Mouse (Mus musculus) MEL (cell line): ENCODE measurements at regions not wholly inside any gene's neighbourhood (a gene's known extent, or its start where the extent isn't known, plus 50 kb on each side); places are given as distances from the start of the nearest gene placed in this dataset.

ENCODE experiments used
- CHD1 ChIP-seq: IDR thresholded peaks from 2 replicates; pipeline ENCODE4 v1.6.1; 2012; ENCODE audit warnings: low read depth, mild to moderate bottlenecking, inconsistent platforms, low read length, improper control_type of control experiment
- CHD2 ChIP-seq: IDR thresholded peaks from 2 replicates; pipeline ENCODE4 v1.6.1; 2011; ENCODE audit warnings: low read length, improper control_type of control experiment
- CTCF ChIP-seq, 3 experiments: IDR thresholded peaks in 2 of 3; conservative IDR thresholded peaks in 1 of 3; 2 replicates each; pipeline ENCODE4 v1.5.1; 2011 to 2012; ENCODE audit warnings: low read length in 3 of 3, low read depth in 2 of 3, mild to moderate bottlenecking in 2 of 3, improper control_type of control experiment in 1 of 3, inconsistent platforms in 1 of 3, mixed read lengths in 1 of 3, moderate library complexity in 1 of 3; ENCODE audit not compliant: control insufficient read depth in 1 of 3, insufficient read depth in 1 of 3, poor library complexity in 1 of 3, severe bottlenecking in 1 of 3
- E2F4 ChIP-seq: IDR thresholded peaks from 2 replicates; pipeline ENCODE4 v1.6.1; 2011; ENCODE audit warnings: low read depth, low read length, improper control_type of control experiment, borderline replicate concordance
- EP300 ChIP-seq, 2 experiments: IDR thresholded peaks; 2 replicates each; pipeline ENCODE4 v1.6.1; 2011; ENCODE audit warnings: improper control_type of control experiment in 2 of 2, low read length in 2 of 2, low read depth in 1 of 2, mild to moderate bottlenecking in 1 of 2
- GABPA ChIP-seq: IDR thresholded peaks from 2 replicates; pipeline ENCODE4 v1.6.1; 2012; ENCODE audit warnings: low read depth, mild to moderate bottlenecking, inconsistent platforms, low read length, improper control_type of control experiment, moderate library complexity
- GATA1 ChIP-seq: IDR thresholded peaks from 2 replicates; pipeline ENCODE4 v1.6.1; 2011; ENCODE audit warnings: low read depth, low read length, improper control_type of control experiment
- MAZ ChIP-seq: IDR thresholded peaks from 2 replicates; pipeline ENCODE4 v1.6.1; 2012; ENCODE audit warnings: low read depth, mild to moderate bottlenecking, inconsistent platforms, low read length, improper control_type of control experiment
- MXI1 ChIP-seq: IDR thresholded peaks from 2 replicates; pipeline ENCODE4 v1.6.1; 2011; ENCODE audit warnings: mild to moderate bottlenecking, low read depth, low read length, improper control_type of control experiment
- NRF1 ChIP-seq: IDR thresholded peaks from 2 replicates; pipeline ENCODE4 v1.6.1; 2014; ENCODE audit warnings: low read depth, mild to moderate bottlenecking, inconsistent platforms, low read length, improper control_type of control experiment, moderate library complexity; ENCODE audit not compliant: poor library complexity, insufficient read depth, severe bottlenecking
- POLR2A ChIP-seq, 2 experiments: IDR thresholded peaks; 2 replicates each; pipeline ENCODE4 v1.6.1; 2011 to 2012; ENCODE audit warnings: low read length in 2 of 2, mild to moderate bottlenecking in 2 of 2, control low read depth in 1 of 2, improper control_type of control experiment in 1 of 2, low read depth in 1 of 2, moderate library complexity in 1 of 2; ENCODE audit not compliant: control insufficient read depth in 1 of 2, insufficient read depth in 1 of 2, poor library complexity in 1 of 2
- USF1 ChIP-seq: IDR thresholded peaks from 2 replicates; pipeline ENCODE4 v1.6.1; 2014; ENCODE audit warnings: low read depth, mild to moderate bottlenecking, inconsistent platforms, low read length, improper control_type of control experiment, moderate library complexity
- USF2 ChIP-seq, 2 experiments: IDR thresholded peaks; 2 replicates each; pipeline ENCODE4 v1.6.1; 2011 to 2012; ENCODE audit warnings: improper control_type of control experiment in 2 of 2, low read length in 2 of 2, borderline replicate concordance in 1 of 2, inconsistent platforms in 1 of 2, low read depth in 1 of 2, mild to moderate bottlenecking in 1 of 2; ENCODE audit not compliant: insufficient read depth in 1 of 2
- ZKSCAN1 ChIP-seq: IDR thresholded peaks from 2 replicates; pipeline ENCODE4 v1.6.1; 2012; ENCODE audit warnings: low read depth, mild to moderate bottlenecking, inconsistent platforms, low read length, improper control_type of control experiment, moderate library complexity

DNA sequence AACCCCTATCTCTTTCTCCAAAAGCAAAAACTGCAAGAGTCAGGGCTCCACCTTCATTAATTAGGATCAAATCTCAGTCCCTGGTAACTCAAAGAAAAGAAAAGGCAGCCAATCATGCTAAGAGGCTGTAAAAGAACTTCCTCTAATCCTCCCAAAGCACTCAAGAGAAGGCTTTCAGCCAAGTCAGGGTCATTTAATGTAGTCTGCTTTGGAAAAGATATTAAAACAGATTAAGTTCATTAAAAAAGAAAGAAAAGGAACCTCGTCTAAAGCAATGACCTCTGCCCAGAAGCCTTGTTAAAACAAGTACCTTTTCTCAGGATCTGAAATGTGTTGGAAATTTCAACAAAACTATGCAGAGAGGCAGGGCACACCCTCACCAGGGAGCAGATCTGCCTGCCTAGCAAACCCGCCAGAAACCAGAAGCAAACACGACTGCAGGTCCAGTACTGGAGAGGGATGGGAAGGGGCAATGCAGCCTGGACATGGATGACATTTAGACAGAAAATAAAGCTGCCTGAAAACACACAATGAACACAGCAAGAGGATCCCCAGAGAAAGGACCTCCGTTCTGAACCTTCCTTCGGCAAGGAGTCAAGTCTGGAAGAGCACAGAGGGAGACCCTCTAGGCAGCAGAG, 649.9 kb upstream of the Cdh5 start:
- TF ChIP-seq NRF1 = no peak
- no peak for TF ChIP-seq USF1
- TF ChIP-seq USF2 (IDR thresholded peaks at IDR 0.05; ENCODE audit: borderline replicate concordance in 1 of 2, insufficient read depth in 1 of 2, low read depth in 1 of 2, low read length in 2 of 2) = no peak
- no peak for TF ChIP-seq ZKSCAN1
- no peak for TF ChIP-seq CTCF (IDR thresholded peaks at IDR 0.05 in 2 of 3, conservative IDR thresholded peaks at IDR 0.05 in 1 of 3; ENCODE audit: control insufficient read depth in 1 of 3, insufficient read depth in 1 of 3, low read depth in 2 of 3, low read length in 3 of 3, poor library complexity in 1 of 3, severe bottlenecking in 1 of 3)
- no peak for TF ChIP-seq CHD2
- no peak for TF ChIP-seq MAZ
- TF ChIP-seq GATA1 = no peak
- no peak for TF ChIP-seq GABPA
- no peak for TF ChIP-seq POLR2A (IDR thresholded peaks at IDR 0.05; ENCODE audit: control insufficient read depth in 1 of 2, insufficient read depth in 1 of 2, low read depth in 1 of 2, low read length in 2 of 2, poor library complexity in 1 of 2)
- no peak for TF ChIP-seq E2F4
- no peak for TF ChIP-seq CHD1
- TF ChIP-seq EP300 (IDR thresholded peaks at IDR 0.05; ENCODE audit: low read depth in 1 of 2, low read length in 2 of 2) = no peak
- TF ChIP-seq MXI1 = no peak
